ENCODE assay signal across 8 mouse cellular contexts in the genomic region with DNA sequence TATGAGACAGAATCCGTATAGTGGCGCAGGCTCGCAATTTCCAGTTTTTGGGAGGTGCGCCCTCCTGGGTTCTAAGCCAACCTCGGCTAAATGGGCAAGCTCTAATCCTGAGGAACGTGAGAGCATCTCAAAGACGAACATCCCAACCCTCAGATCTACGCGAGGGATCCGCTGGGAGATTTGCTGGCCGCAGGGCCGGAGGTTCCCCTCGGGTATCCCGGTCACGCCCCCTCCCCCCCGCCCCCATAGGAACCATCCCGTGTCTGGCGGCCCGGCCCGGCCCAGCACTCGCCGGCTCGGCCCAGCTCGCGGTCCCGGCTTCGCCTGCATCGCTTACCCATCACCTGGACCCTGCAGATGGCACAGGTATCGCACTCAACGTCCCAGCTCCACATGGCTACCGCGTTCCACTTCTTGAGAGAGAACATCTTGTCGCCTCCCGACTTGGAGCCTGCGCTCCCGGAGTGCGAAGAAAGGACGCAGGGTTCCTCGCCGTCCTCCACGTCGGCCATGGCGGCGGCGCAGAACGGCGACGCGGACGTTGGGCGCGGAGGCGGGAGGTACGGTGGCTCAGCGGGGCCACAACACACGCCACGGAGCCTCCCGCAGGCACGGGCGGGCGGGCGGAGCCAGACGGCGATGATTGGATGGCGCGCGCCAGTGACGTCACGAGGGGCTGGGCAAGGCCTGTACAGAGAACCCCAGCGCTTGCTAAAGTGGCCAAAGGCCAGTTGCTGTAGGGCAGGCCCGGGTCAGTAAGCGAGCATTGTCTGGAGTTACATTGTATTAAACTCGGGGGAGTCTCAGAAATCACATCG. TPM values are rescaled to one million over a fixed set of nuclear protein-coding genes. Genes with fewer than 3 reads are reported as not detected.
DNase-seq lines count a peak whose midpoint lies in the region; ATAC-seq and TF ChIP-seq lines count a peak whose summit lies in the region.

A gene (minus strand): TSS at position 605 of the 818 bp plus-strand sequence.

- DNase-seq in MN1 (ENCODE audit: low spot score), result peak; percentile 100
- DNase-seq in cerebellum, adult 9-10 months, result peak; percentile 99
- peak; percentile 99 for DNase-seq in hindbrain, embryonic 10.5 days (ENCODE audit: low spot score)
- DNase-seq in layer of hippocampus, adult 9-11 months, result peak; percentile 99
- DNase-seq in lung, postnatal 0 days (ENCODE audit: low spot score), result peak; percentile 98
- DNase-seq in ovary, postnatal 14 days (ENCODE audit: low spot score), result peak; percentile 98
- DNase-seq in thymus, postnatal 14 days, result peak; percentile 99

- ATAC-seq in frontal cortex, adult (ENCODE audit: low TSS enrichment), result peak; percentile 97
- peak; percentile 99 for ATAC-seq in lung, postnatal 0 days

- peak within 1 kb of the TSS; percentile 95 for H3K27ac ChIP-seq in hindbrain, embryonic 10.5 days
- peak within 1 kb of the TSS; percentile 81 for H3K27ac ChIP-seq in lung, postnatal 0 days (ENCODE audit: low read length)

- no peaks in the 10 kb centered on the region for H3K27me3 ChIP-seq in hindbrain, embryonic 10.5 days (ENCODE audit: insufficient read depth, poor library complexity, severe bottlenecking)
- H3K27me3 ChIP-seq in lung, postnatal 0 days (replicated peaks; ENCODE audit: insufficient read depth, low read length), result no peaks in the 10 kb centered on the region

- H3K36me3 ChIP-seq in hindbrain, embryonic 10.5 days, result peaks cover 25% of the 10 kb centered on the region
- no peaks in the 10 kb centered on the region for H3K36me3 ChIP-seq in lung, postnatal 0 days (ENCODE audit: insufficient read depth, low read length)

- no peak for TF ChIP-seq CTCF in lung, postnatal 0 days (IDR thresholded peaks at IDR 0.05)

- peaks cover 16% of the 10 kb centered on the region for H3K4me1 ChIP-seq in hindbrain, embryonic 10.5 days (replicated peaks)
- peaks cover 8% of the 10 kb centered on the region; the same call in 1 of the 2 replicates for H3K4me1 ChIP-seq in lung, postnatal 0 days (ENCODE audit: insufficient read depth, low read depth, low read length)

- peak within 1 kb of the TSS; percentile 63 for H3K9ac ChIP-seq in lung, postnatal 0 days (replicated peaks; ENCODE audit: low read depth)

- under 1% methylated on average over 74 of the region's 74 CpGs for WGBS in hindbrain, embryonic 10.5 days
- under 1% methylated on average over 63 of the region's 74 CpGs for WGBS in lung, postnatal 0 days

- no peaks in the 10 kb centered on the region for H3K9me3 ChIP-seq in hindbrain, embryonic 10.5 days
- no peaks in the 10 kb centered on the region for H3K9me3 ChIP-seq in lung, postnatal 0 days (ENCODE audit: low read length)

- H3K4me3 ChIP-seq in hindbrain, embryonic 10.5 days, result peak within 1 kb of the TSS; percentile 91
- peak within 1 kb of the TSS; percentile 71 for H3K4me3 ChIP-seq in lung, postnatal 0 days (ENCODE audit: low read depth, low read length)

- TF ChIP-seq EP300 in lung, postnatal 0 days (IDR thresholded peaks at IDR 0.05), result no peak

- peak within 1 kb of the TSS; percentile 73 for H3K4me2 ChIP-seq in lung, postnatal 0 days (replicated peaks; ENCODE audit: low read depth, low read length)

RNA-seq across cellular contexts. Expression of the gene that starts here (rescaled TPM):
- 269 and 272 TPM in 2 replicates for polyA plus RNA-seq in hindbrain, embryonic 10.5 days (2016; fragmentation: Nextera tagmentation; extraction: Ambion mirVana)
- polyA plus RNA-seq in lung, postnatal 0 days (2015; fragmentation: Nextera tagmentation; extraction: Ambion mirVana), result 160 and 168 TPM in 2 replicates

Comparison
In these comparisons a context has a peak if more than half of its experiments do, and no peak if none do; other contexts are left out.
1. Peak in every context shown above with its lines: DNase-seq, ATAC-seq, H3K4me3 ChIP-seq and H3K27ac ChIP-seq.